Mouse (Mus musculus): ENCODE measurements around the gene Afdn. TPM values are rescaled to one million over a fixed set of nuclear protein-coding genes. Genes with fewer than 3 reads are reported as not detected.

Afdn gene
- polyA plus RNA-seq, 1 experiment from 2014 or later, result 153 TPM

DNA sequence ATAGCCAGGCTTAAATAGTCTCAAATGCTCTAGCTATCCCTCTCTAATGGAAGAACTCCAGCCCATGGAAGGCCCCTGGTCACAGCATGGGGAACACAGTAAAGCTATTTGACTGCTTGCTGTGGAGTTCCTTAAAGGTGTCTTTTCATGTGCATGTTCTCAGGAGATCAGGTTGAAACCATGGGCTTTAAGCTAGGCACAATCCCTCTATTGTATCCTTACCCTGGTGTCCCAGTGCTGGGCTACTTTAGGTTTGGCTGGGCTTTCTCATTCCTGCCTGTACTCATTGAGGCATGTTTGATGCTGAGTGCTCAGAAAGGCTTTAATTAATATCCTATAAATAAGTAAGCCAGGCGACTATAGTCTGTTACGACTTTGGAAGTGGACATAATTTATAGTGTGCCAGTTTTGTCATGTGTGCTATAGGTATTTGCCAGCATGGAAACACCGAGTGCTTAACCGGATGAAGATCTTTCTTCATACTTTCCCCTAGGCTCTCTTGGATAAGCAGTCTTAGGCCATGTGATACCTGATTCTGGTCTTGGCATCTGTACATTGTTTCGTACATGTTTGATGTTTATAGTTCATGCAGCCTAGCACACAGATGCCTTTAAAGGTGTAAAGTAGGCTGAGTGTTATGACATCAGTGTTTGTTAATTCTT is 96.2 kb downstream of the Afdn start:
- Histone ChIP-seq H3K27me3 (no peaks in the 10 kb centered on the region), H3K4me1 (no peaks in the 10 kb centered on the region), H3K4me3 (no peak overlapping the region), H3K9me3 (replicated peaks) (no peaks in the 10 kb centered on the region), H3K36me3 (peaks cover 53% of the 10 kb centered on the region), H3K4me2 (replicated peaks) (no peak overlapping the region), H3K27ac (no peak overlapping the region), H3K9ac (no peak overlapping the region)
- no peak for ATAC-seq (ENCODE audit: low FRiP score)
- WGBS, result 92% methylated on average over 5 of the region's 5 CpGs

DNA sequence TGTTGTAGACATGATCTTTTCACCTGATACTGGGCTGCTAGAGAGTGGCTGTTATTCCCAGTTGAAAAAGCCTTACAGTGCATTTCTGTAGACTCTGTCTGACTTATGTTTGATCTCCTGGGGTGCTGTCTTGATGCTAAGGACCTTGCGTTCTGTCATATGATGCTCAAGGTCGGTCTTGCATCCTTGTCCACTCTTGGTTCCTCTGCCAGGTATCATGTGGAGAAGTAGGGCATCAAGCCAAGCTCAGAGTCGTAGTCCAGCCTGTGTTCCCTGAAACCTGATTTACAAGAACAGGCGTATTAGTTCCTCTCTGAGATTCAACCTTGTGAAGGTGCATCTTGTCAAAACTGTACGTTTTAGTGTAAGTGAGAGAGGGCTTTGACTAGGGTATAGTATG is 105.0 kb downstream of the Afdn start:
- Histone ChIP-seq H3K4me1 (no peaks in the 10 kb centered on the region), H3K27me3 (no peaks in the 10 kb centered on the region), H3K4me2 (replicated peaks) (no peak overlapping the region), H3K9me3 (replicated peaks) (no peaks in the 10 kb centered on the region), H3K9ac (no peak overlapping the region), H3K27ac (no peak overlapping the region), H3K36me3 (peaks cover 51% of the 10 kb centered on the region), H3K4me3 (no peak overlapping the region)
- 92% methylated on average over 5 of the region's 5 CpGs for WGBS
- no peak for ATAC-seq (ENCODE audit: low FRiP score)

DNA sequence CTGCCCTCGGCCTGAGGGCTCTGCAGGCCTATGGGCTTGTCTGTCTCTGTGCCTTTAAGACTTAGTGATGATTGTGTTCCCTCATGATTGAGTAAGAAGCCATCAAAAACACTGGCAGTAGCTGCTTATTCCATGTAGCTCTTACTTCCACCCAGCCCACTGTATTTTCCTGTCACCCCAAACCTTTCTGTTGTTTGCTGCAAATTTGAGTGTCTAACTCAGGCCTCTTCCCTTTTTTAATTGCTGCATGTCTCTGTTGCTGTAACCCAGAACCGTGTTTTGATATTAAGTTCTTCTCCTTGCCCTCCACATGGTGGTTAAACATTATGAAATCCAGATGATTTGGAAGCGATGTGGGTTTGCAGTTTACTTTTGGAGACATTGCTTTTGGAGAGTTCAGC is 106.6 kb downstream of the Afdn start:
- H3K4me2 ChIP-seq (replicated peaks), result no peak overlapping the region
- H3K9me3 ChIP-seq (replicated peaks), result no peaks in the 10 kb centered on the region
- WGBS, result 73% methylated on average over 3 of the region's 3 CpGs
- ATAC-seq (ENCODE audit: low FRiP score), result no peak
- H3K27me3 ChIP-seq, result no peaks in the 10 kb centered on the region
- H3K27ac ChIP-seq, result no peak overlapping the region
- no peak overlapping the region for H3K4me3 ChIP-seq
- H3K9ac ChIP-seq, result no peak overlapping the region
- H3K4me1 ChIP-seq, result no peaks in the 10 kb centered on the region
- peaks cover 43% of the 10 kb centered on the region for H3K36me3 ChIP-seq

DNA sequence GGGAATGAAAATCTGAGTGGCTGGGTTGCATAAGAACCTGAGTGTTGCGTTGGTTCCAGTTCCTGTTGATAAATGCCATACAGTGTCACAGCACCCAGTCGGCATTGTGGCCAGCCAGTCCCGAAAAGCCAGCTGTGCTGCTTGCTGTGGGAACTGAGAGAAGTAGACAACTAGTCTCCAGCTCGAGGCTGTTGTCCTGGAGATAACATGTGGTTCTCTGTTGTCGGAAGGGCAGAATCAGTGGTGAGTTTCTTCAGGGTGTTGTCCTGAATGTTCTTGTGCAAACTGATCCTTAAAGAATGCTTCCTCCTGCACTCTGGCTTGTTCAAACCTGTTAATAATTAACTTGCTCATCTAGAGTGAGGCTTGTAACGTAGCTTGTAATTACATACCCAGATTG is 107.1 kb downstream of the Afdn start:
- Histone ChIP-seq H3K4me3 (no peak overlapping the region), H3K27ac (no peak overlapping the region), H3K9ac (no peak overlapping the region), H3K4me1 (no peaks in the 10 kb centered on the region), H3K36me3 (peaks cover 41% of the 10 kb centered on the region), H3K4me2 (replicated peaks) (no peak overlapping the region), H3K9me3 (replicated peaks) (no peaks in the 10 kb centered on the region), H3K27me3 (no peaks in the 10 kb centered on the region)
- 39% methylated on average over 6 of the region's 6 CpGs for WGBS
- no peak for ATAC-seq (ENCODE audit: low FRiP score)

DNA sequence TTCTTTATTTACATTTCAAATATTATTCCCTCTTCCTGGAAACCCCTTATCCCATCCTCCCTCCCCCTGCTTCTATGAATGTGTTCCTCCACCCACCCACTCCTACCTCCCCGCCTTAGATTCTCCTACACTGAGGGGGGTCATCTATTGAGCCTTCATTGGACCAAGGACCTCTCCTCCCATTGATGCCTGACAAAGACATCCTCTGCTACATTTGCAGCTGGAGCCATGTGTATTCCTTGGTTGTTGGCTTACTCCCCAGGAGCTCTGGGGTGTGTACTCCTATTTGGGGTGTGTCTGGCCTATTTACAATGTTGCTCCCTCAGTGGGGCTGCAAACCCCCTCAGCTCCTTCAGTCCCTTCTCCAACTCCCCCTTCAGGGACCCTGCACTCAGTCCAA is 109.9 kb downstream of the Afdn start:
- ATAC-seq (ENCODE audit: low FRiP score), result no peak
- H3K4me2 ChIP-seq (replicated peaks), result no peak overlapping the region
- H3K27ac ChIP-seq, result no peak overlapping the region
- WGBS, result 88% methylated on average over 1 of the region's 1 CpGs
- H3K9ac ChIP-seq, result no peak overlapping the region
- no peaks in the 10 kb centered on the region for H3K4me1 ChIP-seq
- H3K27me3 ChIP-seq, result no peaks in the 10 kb centered on the region
- H3K9me3 ChIP-seq (replicated peaks), result no peaks in the 10 kb centered on the region
- no peak overlapping the region for H3K4me3 ChIP-seq
- peaks cover 34% of the 10 kb centered on the region for H3K36me3 ChIP-seq

DNA sequence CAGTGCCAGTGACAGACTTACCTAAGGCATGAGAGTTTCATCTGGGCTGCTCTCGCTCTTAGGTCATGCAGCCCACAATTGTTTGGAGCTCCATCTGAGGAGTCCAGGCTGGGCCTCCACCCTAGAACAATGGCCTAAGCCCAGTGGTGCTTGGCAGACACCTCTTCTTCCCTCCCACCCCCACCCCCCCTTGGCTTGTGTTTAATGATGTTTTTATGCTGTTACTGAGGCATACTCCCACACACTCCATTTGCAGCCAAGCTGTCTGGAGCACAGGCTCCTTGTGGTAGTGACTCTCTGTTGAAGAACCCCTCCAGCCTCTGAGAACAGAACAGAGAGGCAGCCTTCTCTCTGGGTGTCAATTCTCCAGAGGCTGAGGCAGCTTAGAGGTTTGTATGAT is 113.9 kb downstream of the Afdn start:
- peaks cover 26% of the 10 kb centered on the region for H3K36me3 ChIP-seq

DNA sequence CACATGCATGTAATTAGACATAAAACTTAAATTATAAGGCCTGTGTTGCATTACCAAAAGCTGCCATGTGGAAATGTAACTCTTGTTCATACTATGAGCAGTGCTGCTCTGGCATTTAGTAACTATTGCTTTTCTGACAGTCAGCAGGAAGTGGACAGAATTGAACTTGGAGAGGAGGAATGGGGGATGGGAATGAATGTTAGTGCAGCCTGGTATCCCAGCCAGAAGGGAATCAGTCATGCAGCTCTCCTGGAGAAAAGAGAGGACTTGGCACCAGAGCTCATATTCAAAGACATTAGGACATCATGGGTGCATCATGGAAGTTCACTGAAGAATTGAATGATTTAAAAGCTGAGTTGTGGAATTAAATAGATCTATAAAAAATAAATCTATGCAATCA is 117.1 kb downstream of the Afdn start:
- Histone ChIP-seq H3K27ac (no peak overlapping the region), H3K4me2 (replicated peaks) (no peak overlapping the region), H3K4me3 (no peak overlapping the region), H3K27me3 (no peaks in the 10 kb centered on the region), H3K4me1 (no peaks in the 10 kb centered on the region), H3K9ac (no peak overlapping the region), H3K9me3 (replicated peaks) (no peaks in the 10 kb centered on the region), H3K36me3 (peaks cover 28% of the 10 kb centered on the region)
- no peak for ATAC-seq (ENCODE audit: low FRiP score)

More for the DNA sequence above, 113.9 kb downstream of the Afdn start:
- no peak overlapping the region for H3K9ac ChIP-seq
- no peaks in the 10 kb centered on the region for H3K9me3 ChIP-seq (replicated peaks)
- WGBS, result 84% methylated on average over 1 of the region's 1 CpGs
- H3K4me1 ChIP-seq, result no peaks in the 10 kb centered on the region
- no peak overlapping the region for H3K4me3 ChIP-seq
- no peaks in the 10 kb centered on the region for H3K27me3 ChIP-seq
- no peak for ATAC-seq (ENCODE audit: low FRiP score)
- H3K27ac ChIP-seq, result no peak overlapping the region
- H3K4me2 ChIP-seq (replicated peaks), result no peak overlapping the region

DNA sequence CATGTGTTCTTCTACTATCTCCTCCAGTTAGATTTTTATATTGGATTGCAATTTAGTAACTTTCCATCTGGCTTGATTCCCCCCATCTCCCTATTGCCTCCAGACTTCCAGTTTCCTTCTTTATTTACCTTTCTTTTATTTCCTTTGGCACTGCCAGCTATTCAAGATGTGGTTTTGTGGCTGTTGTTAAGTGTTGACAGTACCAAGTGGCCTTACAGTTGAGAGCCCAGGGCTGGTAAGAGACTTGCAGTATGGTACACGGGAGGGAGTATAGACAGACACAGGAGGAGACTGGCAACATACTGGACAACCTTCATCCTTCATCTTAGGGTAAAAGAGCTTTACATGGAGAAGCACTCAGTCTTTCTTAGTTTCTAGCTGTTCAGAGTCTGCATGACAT is 119.4 kb downstream of the Afdn start:
- 77% methylated on average over 1 of the region's 1 CpGs for WGBS
- peaks cover 37% of the 10 kb centered on the region for H3K36me3 ChIP-seq
- no peaks in the 10 kb centered on the region for H3K27me3 ChIP-seq

DNA sequence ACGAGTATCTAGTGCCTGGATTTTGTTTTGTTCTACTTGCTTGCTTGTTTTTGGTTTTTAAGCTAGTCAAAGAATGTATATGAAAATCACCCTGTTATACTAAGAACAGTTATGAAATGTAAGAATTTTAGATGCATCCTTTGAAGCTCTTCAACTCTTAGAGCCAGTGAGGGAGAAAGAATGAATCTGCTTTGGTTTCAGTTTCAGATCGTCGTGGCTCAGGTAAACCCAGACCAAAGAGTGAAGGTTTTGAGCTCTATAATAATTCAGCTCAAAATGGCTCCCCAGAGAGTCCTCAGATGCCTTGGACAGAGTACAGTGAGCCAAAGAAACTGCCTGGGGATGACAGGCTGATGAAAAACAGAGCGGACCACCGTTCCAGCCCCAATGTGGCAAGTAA is 123.2 kb downstream of the Afdn start:
- Histone ChIP-seq H3K9ac (no peak overlapping the region), H3K4me2 (replicated peaks) (no peak overlapping the region), H3K9me3 (replicated peaks) (no peaks in the 10 kb centered on the region), H3K27me3 (no peaks in the 10 kb centered on the region), H3K4me3 (no peak overlapping the region), H3K27ac (no peak overlapping the region), H3K4me1 (no peaks in the 10 kb centered on the region), H3K36me3 (peaks cover 62% of the 10 kb centered on the region)
- 85% methylated on average over 5 of the region's 5 CpGs for WGBS
- ATAC-seq (ENCODE audit: low FRiP score), result no peak

More for the DNA sequence above, 119.4 kb downstream of the Afdn start:
- Histone ChIP-seq H3K4me2 (replicated peaks) (no peak overlapping the region), H3K9ac (no peak overlapping the region), H3K9me3 (replicated peaks) (no peaks in the 10 kb centered on the region), H3K4me1 (no peaks in the 10 kb centered on the region), H3K4me3 (no peak overlapping the region), H3K27ac (no peak overlapping the region)
- ATAC-seq (ENCODE audit: low FRiP score), result no peak

DNA sequence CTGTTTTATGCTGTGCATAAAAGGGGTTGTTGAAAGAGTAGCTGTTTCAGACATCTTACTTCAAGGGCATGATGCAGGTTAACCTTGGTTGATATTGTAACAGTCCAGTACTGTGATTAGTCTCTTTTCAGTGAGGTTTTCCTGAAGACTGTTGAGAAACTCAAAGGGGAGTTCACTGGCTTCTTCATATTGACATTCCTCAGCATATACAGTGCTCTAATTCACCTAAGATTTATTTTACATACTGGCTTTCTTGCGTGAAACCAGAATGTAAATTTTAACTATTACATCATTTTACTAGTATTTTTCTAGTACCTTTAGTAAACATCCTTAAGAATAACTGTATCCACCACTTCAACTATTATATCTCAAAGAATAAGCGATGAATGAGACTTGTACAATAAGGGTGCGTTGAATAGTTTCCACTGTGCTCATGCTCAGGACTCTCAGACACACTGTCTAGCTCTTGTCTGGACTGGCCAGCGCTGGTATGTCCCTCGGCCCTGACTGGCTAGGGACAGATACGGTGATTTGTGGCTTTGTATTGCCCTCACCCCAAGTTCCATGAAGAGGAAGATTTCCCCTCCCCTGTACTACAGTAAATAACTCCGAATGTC is 129.6 kb downstream of the Afdn start:
- ATAC-seq (ENCODE audit: low FRiP score), result no peak
- Histone ChIP-seq H3K4me2 (replicated peaks) (no peak overlapping the region), H3K27ac (no peak overlapping the region), H3K9me3 (replicated peaks) (no peaks in the 10 kb centered on the region), H3K27me3 (no peaks in the 10 kb centered on the region), H3K4me3 (no peak overlapping the region), H3K9ac (no peak overlapping the region), H3K36me3 (peaks cover 40% of the 10 kb centered on the region), H3K4me1 (no peaks in the 10 kb centered on the region)
- WGBS, result 88% methylated on average over 7 of the region's 7 CpGs

DNA sequence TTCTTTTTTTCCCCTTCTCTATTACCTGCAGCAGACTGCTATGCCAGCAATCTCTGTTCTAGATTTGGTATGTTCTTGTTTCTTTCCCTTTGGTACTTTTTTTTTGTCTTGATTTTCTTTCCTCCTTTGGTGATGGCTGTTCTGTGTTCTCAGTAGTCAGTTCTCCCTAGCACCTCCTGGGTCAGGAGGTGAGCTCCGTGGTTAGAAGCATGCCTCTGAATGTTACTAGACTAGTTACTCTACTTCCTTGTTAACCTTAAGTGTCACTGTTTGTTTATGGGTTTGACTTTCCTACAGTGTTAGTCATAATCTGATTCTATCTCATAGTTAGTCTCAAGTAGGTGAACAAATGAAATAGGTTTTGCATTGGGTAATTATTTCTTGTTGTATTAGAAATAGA is 130.6 kb downstream of the Afdn start:
- H3K4me1 ChIP-seq, result no peaks in the 10 kb centered on the region
- no peaks in the 10 kb centered on the region for H3K9me3 ChIP-seq (replicated peaks)
- no peak overlapping the region for H3K4me3 ChIP-seq
- H3K27me3 ChIP-seq, result no peaks in the 10 kb centered on the region
- H3K36me3 ChIP-seq, result peaks cover 34% of the 10 kb centered on the region
- no peak overlapping the region for H3K4me2 ChIP-seq (replicated peaks)
- no peak for ATAC-seq (ENCODE audit: low FRiP score)
- no peak overlapping the region for H3K9ac ChIP-seq
- WGBS, result 85% methylated on average over 1 of the region's 1 CpGs
- no peak overlapping the region for H3K27ac ChIP-seq

DNA sequence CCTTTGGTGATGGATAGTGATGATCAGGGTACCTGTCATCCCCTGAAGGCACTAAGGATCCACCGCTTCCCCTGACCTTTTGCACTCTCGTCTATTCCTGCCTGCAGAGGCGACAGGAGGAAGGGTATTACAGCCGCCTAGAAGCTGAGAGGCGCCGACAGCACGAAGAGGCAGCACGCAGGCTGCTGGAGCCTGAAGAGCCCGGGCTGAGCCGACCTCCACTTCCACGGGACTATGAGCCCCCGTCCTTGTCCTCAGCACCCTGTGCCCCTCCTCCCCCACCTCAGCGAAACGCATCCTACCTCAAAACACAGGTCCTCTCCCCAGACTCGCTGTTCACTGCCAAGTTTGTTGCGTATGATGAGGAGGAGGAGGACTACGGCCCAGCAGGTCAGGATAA is 138.5 kb downstream of the Afdn start:
- no peak overlapping the region for H3K4me2 ChIP-seq (replicated peaks)
- H3K27me3 ChIP-seq, result no peaks in the 10 kb centered on the region
- ATAC-seq (ENCODE audit: low FRiP score), result no peak
- 92% methylated on average over 17 of the region's 17 CpGs for WGBS
- H3K4me1 ChIP-seq, result no peaks in the 10 kb centered on the region
- no peak overlapping the region for H3K27ac ChIP-seq
- H3K9ac ChIP-seq, result no peak overlapping the region
- no peaks in the 10 kb centered on the region for H3K9me3 ChIP-seq (replicated peaks)
- H3K4me3 ChIP-seq, result no peak overlapping the region
- H3K36me3 ChIP-seq, result peaks cover 46% of the 10 kb centered on the region

DNA sequence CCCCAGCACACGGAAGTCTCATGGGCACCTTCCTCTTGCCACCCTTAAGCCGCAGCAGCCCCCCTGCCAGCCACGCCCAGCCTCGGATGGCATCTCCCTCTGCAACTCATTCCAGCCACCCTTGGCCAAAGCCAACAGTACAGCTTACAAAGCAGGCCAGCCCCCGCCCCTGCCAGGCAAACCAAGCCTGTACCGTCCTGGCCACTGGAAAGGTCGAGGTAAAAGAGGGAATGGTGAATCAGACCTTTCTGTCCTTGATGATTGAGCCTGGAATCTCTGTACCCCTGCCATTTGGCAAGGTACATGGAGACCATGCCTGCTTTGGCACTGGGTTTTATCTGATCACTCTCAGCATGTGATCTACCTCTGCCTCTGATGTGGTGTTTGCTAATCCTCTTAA is 138.9 kb downstream of the Afdn start:
- Histone ChIP-seq H3K4me2 (replicated peaks) (no peak overlapping the region), H3K27me3 (no peaks in the 10 kb centered on the region), H3K9ac (no peak overlapping the region), H3K36me3 (peaks cover 50% of the 10 kb centered on the region), H3K27ac (no peak overlapping the region), H3K4me3 (no peak overlapping the region), H3K4me1 (no peaks in the 10 kb centered on the region), H3K9me3 (replicated peaks) (no peaks in the 10 kb centered on the region)
- ATAC-seq (ENCODE audit: low FRiP score), result no peak
- WGBS, result 93% methylated on average over 7 of the region's 7 CpGs
